ENCODE assay signal across 16 mouse cellular contexts in genomic region chr13:101238860-101239259, GRCm38 (mm10).
"Had no signal": no experiment of that assay in that cellular context is flagged by ENCODE, and none has a peak within 500 bp of the region (broad histone marks: within the 10 kb centered on the region; RNA-seq: fewer than 3 reads in every experiment).

No protein-coding gene starts in this region.

- H3K4me3 ChIP-seq: neural tube, embryonic 13.5 days; neural tube, embryonic 15.5 days; stomach, embryonic 15.5 days had no signal

- H3K27ac ChIP-seq: neural tube, embryonic 13.5 days; neural tube, embryonic 15.5 days; stomach, embryonic 15.5 days; stomach, postnatal 0 days had no signal

- DNase-seq: retina, postnatal 1 day; right cerebral cortex, adult 18-20 months; right cerebral cortex, postnatal 14 days; right cerebral cortex, postnatal 25 days; right cerebral cortex, postnatal 4 days; spleen, adult 18-20 months; thymus, adult 18-20 months; thymus, adult 2 months; thymus, postnatal 14 days; thymus, postnatal 25 days; thymus, postnatal 36 days; thymus, postnatal 4 days had no signal
